Mouse (Mus musculus) granulocyte monocyte progenitor cell, adult 5-6 weeks (primary cell): ENCODE measurements around the gene Syn2. TPM values are rescaled to one million over a fixed set of nuclear protein-coding genes. Genes with fewer than 3 reads are reported as not detected.

Experiments used
- ATAC-seq: replicated peaks from 2 replicates; pipeline ENCODE4 v1.8.0; 2016; ENCODE audit warnings: mild to moderate bottlenecking, moderate TSS enrichment, inconsistent platforms; ENCODE audit not compliant: poor library complexity, severe bottlenecking
- total RNA-seq, 2 experiments: library from RNA; stranded (forward) in 1 of 2; stranded (reverse) in 1 of 2; fragments of 200-712, 200-1000 nt in 1 of 2; fragments of >200 nt in 1 of 2; fragmentation: Nextera tagmentation in 1 of 2; gene quantifications; 2 replicates each; pipeline ENCODE4 v1.2.3; 2014 to 2017

The Syn2 gene
- total RNA-seq, 2 experiments from 2014 or later: not detected

DNA sequence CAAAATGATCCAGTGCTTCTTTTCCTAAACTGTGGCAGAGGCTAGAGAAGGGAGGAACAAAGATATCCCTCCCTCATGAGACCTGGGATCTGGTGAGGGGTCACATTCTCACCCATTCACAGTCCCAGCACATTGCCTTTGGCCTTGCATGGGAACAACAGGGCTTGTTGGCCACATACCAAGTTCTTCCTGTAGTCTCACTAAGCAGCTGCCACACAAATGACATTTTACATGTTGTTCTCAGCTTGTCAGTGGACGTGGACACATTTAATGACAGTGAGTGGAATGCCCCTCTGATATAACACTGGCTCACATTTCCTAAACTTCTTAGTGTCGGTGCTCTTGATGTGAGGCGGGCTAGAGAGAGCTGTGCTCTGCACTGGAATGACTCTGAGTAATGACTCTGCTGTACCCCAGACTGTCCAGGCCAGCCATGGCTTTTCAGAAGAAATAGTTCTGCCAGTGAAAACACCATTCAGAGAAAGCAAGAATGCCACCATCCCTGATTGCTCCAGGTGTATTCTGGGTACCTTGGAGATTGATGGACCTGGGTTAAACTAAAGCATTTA lies 106.5 kb downstream of the Syn2 start:
- no peak for ATAC-seq

DNA sequence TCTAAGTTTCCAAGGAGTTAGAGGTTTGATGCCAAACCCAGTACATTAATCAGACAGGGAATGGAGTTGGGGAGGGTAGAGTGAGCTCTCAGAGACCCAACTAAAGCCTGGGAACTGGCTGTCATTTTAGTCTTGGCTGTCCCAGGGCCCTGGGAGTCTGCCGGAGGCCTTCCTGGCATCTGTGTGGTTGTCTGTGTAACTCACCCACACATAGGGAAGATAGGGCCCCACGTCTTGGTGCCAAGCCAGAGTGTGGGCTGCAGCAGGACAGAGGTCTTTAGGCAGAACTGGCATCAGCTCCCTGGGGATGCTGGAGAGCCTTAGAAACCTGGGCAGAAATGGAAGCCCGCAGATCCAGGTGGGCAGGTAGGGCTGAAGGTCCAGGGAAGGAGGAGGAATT lies 107.2 kb downstream of the Syn2 start:
- no peak for ATAC-seq

DNA sequence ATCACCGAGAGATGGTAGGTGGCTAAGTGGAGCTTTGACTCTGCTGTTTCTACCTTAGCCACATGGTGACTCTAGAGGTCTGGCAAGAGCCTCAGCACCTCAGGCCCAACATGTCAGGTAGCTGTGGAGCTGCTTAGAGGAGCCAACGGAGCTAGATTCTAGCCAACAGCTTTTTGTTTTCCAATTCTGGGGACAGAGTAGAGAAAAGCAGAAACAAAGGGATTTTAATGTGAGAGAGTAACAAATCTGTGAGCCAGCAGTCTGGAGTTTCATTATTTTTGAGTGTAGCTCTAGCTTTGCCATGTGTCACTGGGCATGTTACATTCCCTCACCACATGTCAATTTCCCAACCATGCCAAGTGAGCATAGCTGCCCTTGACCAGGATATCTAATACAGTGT lies 109.5 kb downstream of the Syn2 start:
- ATAC-seq: no peak

DNA sequence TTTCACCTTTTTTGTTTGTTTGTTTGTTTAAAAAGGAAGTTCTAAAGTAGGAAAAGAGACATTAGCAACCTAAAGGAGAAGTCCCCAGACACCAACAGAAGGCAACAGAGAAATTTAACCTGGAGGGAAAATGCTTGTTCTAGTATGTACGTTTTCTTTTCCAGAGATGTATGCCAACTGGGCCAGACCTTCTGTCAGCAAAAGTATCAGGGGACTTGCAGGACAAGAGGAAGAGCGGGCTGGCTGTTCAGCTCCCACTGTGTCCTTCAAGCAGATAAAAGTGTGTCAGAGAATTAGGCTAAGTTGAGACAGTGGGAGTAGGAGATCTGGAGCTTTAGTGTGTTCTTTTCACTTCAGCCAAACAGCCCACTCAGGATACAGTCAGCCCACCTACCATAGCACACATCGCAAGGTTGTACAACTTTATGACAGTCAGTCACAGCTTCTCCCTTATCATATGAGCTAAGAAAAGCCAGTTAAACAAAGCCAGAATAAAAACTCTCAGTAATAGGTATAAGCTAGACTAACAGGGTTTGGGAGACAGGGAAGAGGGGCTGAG lies 110.9 kb downstream of the Syn2 start:
- no peak for ATAC-seq

DNA sequence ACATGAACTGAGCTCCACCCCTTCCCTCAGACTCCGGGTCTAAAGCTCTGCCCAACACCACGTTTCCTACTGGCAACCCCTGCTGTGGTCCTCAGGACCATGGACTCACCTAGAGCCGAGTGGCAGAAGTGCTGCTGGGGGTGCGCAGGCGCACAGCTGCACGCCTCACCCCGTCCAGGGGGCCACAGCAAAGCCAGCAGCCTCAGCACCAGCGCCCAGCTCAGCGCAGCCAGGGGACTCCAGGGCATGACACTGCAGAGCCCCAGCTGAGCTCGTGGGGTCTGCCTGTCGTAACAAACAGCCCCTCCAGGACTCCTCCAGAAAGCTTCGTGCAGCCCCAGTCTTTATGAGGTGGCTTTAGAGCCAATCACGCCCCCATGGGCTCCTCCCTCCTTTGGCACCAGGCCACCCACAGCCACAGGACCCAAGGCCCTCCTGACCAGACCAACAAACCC lies 116.9 kb downstream of the Syn2 start:
- ATAC-seq: no peak; the same call in 1 of the 2 replicates

DNA sequence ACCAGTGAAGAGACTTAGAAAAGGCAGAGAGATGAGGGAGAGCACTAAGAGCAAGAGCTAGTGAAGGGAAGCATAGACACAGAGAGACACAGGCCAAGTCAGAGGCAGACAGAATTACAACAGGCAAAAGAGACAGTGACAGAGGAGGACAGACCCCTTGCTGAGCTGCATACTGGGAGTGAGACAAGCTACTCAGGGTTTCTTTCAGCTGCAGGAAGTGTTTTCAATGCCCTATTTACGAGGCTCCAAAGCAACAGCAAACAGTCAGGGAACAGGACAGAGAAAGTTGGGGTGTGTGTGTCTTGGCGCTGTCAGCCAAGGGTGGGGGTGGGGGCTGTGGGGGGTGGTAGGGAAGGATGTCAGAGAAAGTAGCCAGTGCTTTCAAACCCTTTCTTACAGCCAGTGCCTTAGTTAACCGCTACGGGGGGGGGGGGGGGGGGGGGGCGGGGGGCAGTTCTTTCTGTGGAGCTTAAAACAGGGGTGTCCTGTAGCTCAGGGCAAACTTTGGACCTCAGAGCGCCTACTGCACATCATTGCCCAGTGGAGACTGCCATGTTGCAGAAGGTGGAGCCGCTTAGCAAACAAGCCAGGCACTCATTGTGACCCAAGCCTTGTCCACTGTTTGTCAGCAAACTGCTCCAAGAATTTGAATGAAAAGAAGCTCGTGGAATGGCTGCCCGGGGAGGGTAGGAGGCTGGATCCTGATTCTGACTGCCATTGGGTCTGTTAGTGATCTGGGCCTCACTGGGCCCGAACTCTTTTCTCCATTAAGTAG lies 117.6 kb downstream of the Syn2 start, which contains the start of gene Timp4:
Gene Timp4, minus strand, starts transcription at position 107 of the 775 bp plus-strand sequence.
- ATAC-seq: no peak

DNA sequence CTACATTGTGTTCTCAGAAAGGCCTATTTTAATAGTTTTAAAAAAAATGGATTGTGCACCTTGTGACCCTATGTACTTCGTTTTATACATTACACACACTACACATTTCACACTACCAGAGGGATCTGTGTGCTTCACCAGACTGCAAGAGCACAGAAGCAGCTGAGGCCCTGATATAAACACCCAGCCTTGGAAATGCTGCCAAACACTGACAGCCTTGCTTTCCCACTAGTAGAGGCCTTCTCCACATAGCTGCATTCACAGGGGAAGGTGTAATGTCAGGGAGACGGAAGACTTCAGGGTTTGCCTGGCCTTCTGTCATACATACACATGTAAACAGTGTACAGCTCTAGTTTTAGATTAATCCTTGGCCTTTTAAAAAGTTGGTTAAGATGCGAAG lies 120.5 kb downstream of the Syn2 start:
- ATAC-seq: no peak

DNA sequence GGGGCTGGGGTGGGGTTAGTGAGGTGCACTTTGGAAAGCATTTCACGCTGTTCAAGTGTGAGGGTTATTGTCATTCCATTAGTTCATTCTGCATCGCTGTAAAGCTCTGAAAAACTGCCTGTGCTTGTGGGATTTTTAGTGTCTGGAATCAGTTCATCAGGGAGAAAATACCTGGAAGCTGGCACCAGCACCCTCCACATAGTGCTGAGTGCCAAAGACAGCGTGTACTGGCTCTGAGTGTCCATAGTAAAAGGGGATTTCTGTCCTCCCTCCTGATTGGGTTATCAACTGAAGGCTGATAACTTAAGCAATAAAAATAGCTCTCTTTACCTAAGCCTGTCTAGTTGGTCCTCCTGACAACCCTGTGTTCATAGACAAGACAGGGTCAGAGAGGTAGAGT lies 125.8 kb downstream of the Syn2 start:
- ATAC-seq: no peak

DNA sequence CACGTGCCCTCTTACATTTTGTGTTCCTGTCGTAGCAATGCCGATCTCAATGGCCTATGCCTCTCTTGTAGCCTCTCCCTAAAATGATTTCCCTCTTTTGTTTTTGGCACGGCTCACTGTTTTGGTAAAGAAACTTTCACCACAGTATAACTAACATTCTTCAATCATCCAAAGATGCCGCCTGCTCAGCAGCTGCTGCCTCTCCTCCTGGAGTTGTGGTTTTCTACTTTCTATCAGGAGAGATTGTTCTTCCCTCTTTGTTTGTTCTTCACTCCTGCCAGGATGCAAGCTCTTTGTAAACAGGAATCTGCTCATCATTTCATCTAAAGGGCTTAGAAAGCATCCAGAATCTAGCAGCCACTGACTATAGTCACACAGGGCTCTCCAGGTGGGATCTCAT lies 132.1 kb downstream of the Syn2 start:
- ATAC-seq: no peak

DNA sequence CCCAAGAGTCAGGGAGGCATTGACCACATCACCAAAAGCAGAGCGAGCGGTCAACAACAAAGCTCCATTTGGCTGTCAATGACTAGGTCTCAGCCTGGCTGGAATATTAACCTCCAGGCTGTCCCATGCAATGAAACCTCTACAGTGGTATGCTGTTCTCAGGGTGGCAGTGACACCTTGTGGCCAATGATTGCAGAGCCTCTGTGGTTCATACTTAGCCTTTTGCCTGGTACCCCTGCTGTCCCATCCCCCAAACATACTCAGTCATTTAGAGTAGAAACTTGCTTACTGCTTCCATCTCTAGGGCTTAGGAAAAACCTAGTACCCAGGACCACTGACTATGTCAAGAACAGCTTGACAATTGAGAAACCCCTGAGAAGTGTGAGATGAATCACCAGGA lies 133.2 kb downstream of the Syn2 start:
- ATAC-seq: peak; percentile 77

DNA sequence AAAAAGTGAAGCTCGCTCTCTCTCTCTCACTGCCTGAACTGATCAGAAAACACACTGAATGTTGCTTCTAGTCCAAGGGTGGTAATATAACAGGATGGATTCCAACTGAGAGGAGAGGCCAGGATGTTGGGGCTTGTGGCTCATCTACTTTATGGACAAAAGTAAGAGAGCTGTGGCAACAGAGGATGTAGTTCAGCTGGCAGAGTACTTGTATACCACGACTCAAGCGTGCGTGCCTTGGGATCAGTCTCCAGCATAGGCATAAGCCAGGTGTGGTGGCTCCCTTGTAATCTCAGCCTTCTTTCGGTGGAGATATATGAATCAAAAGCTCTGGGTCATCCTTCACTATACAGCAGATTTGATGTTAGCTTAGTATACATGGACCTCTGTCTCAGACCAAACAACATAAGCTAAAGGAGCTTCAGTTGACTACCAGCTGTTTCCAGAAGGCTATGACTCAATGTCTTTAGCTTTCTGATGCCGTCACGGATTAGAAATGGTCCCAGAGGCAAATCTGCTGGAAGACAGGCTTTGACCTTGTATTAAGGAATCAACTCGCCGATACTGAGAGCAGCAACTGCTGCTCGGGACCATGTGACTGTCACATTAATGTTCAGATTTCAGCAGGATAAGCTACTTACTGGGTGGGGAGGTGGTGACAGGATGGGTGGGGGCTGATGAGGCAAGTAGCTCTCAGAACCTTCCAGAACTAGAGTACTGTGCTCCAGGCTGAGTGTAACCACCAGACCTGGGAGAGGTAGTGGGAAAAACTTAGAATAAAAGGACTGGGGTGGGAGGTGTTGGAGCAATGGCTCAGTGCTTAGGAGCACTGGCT lies 134.1 kb downstream of the Syn2 start:
- ATAC-seq: no peak

DNA sequence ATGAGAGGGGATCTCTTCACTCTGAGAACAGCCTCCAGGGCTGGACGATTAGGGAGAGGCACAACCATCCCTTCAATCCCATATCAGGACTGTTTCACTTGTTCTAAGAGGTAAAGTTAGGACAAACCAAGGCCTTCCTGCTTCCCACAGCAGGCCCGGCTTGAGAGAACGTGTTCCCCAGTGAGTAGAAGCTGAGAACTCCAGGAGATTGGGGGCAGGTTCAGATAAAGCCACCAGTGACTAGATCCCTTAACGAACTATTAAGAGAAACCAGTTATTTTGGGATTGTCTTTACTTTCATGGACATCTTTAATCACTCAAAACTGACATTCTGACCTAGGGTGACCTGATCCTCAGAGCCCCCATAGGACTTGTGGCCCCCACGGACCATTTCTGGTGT lies 134.9 kb downstream of the Syn2 start:
- ATAC-seq: no peak

DNA sequence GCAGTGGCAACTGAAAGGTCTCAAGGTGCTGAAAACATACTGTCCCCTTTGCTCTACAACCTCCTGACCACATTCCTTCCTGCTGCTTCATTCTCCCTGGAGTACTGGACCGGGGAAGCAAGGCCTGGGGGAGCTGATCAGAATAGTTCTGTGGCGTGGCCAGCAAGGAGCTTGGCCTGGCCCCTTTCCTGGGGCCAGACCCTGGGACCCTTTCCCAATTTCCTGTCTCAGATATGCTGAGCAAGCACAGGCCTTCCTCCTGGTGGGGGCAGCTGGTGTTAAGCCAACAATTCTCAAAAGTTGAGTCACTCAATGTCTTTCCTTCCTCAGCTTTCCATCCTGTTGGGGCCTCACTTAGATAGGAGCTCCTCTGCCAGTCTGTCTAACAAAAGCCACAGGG lies 135.4 kb downstream of the Syn2 start:
- peak; percentile 55; the same call in 1 of the 2 replicates for ATAC-seq

DNA sequence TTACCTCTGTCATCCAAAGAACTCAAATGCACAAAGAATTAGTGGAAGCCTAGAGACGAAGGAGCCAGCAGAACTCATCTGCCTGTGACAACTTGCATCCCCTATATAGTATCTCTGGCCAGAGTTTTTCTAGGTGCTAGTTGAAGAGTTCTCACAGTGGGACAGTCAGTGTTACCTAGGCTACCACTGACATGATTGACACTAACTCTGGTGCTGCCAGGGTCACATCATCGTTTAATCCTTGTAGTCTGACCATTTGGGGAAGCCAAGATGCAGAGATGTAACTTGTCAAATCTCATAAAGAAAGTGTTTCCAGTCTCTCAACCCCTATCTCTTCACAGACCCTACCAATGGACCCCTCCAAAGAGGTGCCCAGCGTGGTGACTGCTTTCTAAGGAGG lies 136.6 kb downstream of the Syn2 start:
- no peak for ATAC-seq

DNA sequence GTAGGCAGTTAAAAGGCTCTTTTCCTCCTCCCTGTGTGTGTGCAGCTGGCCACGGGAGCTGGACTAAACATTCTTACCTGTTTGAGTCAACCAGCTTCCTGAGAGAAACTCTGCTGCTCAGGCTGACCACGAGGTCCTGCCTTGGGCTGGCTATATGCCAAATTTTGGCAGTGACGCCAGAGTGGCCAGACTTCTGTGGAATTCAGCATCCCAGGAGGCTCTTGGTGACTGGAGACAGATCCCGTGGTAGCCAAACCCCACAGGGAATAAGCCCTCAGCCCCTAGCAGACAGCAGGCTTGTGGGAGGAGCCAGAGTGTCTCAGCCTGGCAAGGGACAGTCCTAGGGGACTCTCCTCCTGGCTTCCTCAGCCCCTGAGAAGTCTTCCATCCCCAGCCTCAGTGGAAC lies 137.2 kb downstream of the Syn2 start:
- ATAC-seq: no peak

DNA sequence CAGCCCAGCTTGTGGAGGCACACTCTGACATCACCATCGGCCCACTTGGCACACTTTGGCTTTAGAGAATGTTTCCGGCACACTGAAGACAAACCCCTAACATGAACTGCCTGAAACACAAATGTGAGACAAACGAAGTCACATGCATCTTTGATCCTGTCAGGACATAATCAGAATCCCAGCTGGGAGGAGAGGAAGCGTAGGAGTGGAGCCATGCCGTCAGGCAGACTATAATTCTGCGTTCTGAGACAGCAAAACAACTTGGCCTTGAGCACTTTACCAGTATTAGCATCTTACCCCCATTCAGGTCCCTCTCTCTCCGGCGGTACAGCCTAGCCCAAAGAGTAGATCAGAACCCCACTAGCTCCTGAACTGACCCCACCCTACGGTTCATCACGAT lies 138.6 kb downstream of the Syn2 start:
- ATAC-seq: no peak

DNA sequence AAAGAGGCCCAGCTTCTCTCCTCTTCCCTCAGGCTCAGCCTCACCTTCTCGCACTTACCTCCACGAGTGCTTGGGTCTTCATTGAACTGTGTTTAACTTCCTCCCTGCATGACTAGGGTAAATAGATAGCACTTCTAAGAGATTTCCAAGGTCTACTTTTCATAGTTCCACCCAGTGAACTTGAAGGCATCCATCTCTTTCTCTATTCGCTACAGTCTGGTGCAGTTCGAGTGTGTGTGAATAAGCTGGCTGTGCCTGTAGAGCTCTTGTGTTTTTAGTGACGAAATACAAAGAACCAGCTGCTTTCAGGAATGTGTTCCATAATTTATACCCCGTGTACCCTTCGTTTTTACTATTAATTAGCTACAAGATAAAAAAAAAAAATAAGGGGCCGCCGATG lies 140.0 kb downstream of the Syn2 start:
- no peak for ATAC-seq

DNA sequence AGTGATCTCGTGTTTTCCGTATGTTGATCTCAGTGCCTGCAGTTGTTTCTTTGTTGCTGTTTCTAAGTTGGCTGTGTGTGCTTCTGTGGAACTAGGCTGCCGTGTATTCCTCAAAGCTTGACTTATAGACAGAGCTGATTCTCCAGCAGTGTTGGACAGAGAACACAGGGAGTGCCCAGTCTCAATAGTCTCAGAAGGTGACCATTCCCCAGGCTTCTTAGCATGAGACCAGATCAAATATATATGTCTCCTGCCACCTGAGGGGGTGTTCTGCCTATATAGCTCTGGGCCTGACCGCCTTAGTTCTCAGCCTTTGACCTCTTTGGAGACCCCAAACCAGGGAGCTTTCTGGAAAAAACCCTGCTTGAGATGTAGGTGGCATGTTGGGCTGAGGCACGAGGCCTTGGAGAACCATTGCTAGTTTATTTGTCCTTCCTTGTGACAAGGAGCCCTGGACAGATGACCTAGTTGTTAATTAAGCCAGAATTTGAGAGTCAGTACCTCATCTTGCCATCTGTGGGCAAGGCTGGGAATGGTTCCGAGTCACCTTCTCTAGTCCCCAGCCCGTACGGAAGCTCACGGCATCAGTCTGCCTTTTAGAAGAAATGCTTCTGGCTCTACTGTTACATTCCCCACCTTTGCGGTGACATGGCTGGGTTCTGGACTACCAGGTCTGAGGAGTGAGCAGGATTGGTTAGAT lies 140.6 kb downstream of the Syn2 start:
- no peak for ATAC-seq

DNA sequence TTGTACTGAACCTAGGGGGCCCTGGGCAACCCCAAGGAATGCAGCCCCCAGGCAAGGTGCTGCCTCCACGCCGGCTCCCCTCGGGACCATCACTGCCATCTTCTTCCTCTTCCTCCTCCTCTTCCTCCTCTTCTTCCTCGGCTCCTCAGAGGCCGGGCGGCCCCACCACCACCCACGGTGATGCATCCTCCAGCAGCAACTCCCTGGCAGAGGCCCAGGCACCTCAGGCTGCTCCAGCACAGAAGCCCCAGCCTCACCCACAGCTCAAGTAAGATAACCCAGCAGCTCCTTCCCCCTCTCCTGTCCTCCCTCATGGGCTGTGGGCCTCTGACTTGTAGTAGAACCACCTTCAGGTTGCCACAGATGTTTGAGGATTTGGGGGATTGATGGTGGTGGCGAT lies 143.4 kb downstream of the Syn2 start:
- ATAC-seq: no peak

DNA sequence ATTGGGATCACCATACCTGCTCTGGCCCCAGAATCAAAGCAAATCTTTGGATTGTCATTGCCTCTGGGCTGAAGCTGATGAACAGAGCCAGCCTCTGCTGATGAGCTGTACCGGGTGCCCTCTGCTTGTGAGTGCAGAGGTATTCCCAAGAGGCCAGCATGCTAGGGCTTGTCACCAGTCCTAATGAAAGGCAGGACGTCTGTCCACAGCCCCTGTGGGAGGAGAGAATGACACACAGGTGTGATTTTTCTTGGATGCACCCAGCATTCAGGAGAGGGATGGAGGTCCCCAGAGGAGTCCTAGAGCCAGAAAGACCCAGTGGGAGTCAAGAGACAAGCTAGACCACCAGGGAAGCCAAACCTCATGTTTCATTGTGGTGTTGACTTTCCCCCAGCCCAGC lies 144.9 kb downstream of the Syn2 start:
- no peak for ATAC-seq
